Mouse (Mus musculus) forebrain, embryonic 16.5 days (tissue): Measurements from ENCODE around the gene Fads3. TPM values are rescaled to one million over a fixed set of nuclear protein-coding genes. Genes with fewer than 3 reads are reported as not detected.
A peak's percentile ranks its signal among the peaks of the same experiment; 100 is the strongest.

Experiments used
- ATAC-seq: fragments of 200-750 bp; cut with Nextera tagmentation; 2 replicates; pipeline ENCODE4 v1.8.0; 2017; ENCODE audit warnings: mild to moderate bottlenecking, moderate library complexity
- H3K27ac ChIP-seq: fragments of 300-500 bp; sonication (generic); 2 replicates; pipeline ENCODE4 v1.5.1; 2014; ENCODE audit warnings: low read length, control low read depth
- H3K27me3 ChIP-seq: fragments of 300-500 bp; sonication (generic); replicated peaks from 2 replicates; pipeline ENCODE4 v1.6.1; 2014; ENCODE audit warnings: low read length; ENCODE audit not compliant: control insufficient read depth, insufficient read depth
- H3K36me3 ChIP-seq: fragments of 300-500 bp; sonication (generic); 2 replicates; pipeline ENCODE4 v1.6.1; 2014; ENCODE audit not compliant: control insufficient read depth, insufficient read depth
- H3K4me1 ChIP-seq: fragments of 300-500 bp; sonication (generic); replicated peaks from 2 replicates; pipeline ENCODE4 v1.6.1; 2014; ENCODE audit warnings: low read length; ENCODE audit not compliant: control insufficient read depth, insufficient read depth
- H3K4me2 ChIP-seq: fragments of 300-500 bp; sonication (generic); 2 replicates; pipeline ENCODE4 v1.6.1; 2014; ENCODE audit warnings: mild to moderate bottlenecking, low read length, control low read depth
- H3K4me3 ChIP-seq: fragments of 300-500 bp; sonication (generic); replicated peaks from 2 replicates; pipeline ENCODE4 v1.5.1; 2014; ENCODE audit warnings: mild to moderate bottlenecking, low read length, control low read depth
- H3K9ac ChIP-seq: fragments of 300-500 bp; sonication (generic); replicated peaks from 2 replicates; pipeline ENCODE4 v1.6.1; 2014; ENCODE audit warnings: low read depth, low read length, control low read depth
- H3K9me3 ChIP-seq: fragments of 300-500 bp; sonication (generic); 2 replicates; pipeline ENCODE4 v1.6.1; 2016; ENCODE audit warnings: low read length; ENCODE audit not compliant: control insufficient read depth
- WGBS: fragments of 180-500 bp; shearing (Covaris S2); extraction: QIAGEN DNeasy Blood & Tissue Kit; methylation state at CpG from one replicate; pipeline ENCODE4 v1.1.7; 2014; 5-methylcytosine and 5-hydroxymethylcytosine counted together
- polyA plus RNA-seq: library from polyadenylated mRNA; unstranded; fragments of >200 nt; fragmentation: Nextera tagmentation; extraction: Ambion mirVana; gene quantifications from 2 replicates; pipeline ENCODE4 v1.2.1, GENCODE M21; 2015

Gene Fads3
- polyA plus RNA-seq, 1 experiment from 2014 or later, result 20.9 TPM

DNA sequence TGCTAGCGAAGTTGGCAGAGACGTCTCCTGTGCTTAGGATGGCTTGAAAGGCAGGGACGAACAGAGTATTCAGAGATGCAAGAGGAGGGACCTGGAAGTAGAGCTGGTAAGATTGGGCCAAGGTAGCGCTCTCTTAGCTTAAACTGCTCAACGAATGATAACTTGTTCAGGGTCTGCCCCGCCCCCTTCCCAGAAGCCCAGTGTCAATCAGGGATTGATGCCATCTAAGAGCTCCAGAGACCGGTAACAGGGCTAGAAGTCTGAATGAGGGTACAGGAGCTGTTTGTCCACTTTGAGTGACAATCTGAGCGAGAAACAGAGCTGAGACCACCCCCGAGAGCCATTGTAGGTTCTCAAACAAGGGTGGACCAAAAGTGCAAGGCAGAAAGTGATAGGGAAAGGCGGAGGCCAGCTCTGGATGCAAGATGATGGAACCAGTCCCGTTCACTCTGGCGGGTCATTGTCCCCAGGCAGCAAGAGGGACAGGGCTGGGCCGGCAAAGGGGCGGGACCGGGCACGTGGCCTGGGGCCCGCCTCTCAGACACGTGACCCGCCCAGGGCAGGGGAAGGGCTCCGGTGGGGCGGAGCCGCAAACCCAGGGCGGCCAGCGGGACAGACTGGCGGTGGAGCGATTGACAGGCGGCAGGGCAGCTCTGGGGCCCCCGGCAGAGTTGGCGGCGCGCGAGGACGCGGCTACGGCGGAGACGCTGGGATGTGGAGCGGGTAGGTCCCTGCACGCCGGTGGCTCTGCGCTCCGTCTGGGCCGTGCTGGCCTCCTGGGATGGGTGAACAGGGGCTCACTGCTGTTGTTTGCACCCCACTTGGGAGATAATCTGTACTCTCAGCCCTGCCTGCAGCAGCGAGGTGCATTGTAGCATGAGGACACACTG lies 23.5 kb upstream of the Fads3 start:
- WGBS, result 4% methylated on average over 43 of the region's 44 CpGs
- Histone ChIP-seq H3K4me1 (peaks cover 14% of the 10 kb centered on the region), H3K9me3 (no peaks in the 10 kb centered on the region), H3K27me3 (no peaks in the 10 kb centered on the region), H3K9ac (peak overlapping the region; percentile 75), H3K36me3 (no peaks in the 10 kb centered on the region), H3K4me3 (peak overlapping the region; percentile 62), H3K27ac (0 out of 2 replicates have a peak overlapping the region, but pooled peaks have one; percentile 16), H3K4me2 (peak overlapping the region; percentile 93)
- ATAC-seq, result peak; percentile 95

DNA sequence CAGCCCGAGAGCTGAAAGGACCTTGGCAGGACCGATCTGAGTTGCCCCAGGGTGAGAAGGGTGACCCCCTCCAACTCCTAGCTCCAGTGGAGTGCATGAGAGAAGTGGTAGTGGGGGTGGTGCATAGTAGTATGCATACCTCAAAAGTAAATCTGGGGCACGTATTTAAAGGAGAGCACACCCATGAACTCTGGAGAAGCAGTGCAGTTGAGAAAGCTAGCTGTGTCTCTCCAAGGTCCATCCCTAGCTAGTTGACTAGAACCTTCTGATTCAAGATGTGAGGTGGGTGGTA lies 22.9 kb upstream of the Fads3 start:
- H3K36me3 ChIP-seq, result no peaks in the 10 kb centered on the region
- no peaks in the 10 kb centered on the region for H3K27me3 ChIP-seq
- H3K4me1 ChIP-seq, result peaks cover 14% of the 10 kb centered on the region
- ATAC-seq, result peak; percentile 49; the same call in 1 of the 2 replicates
- peak overlapping the region; percentile 75 for H3K9ac ChIP-seq
- 7% methylated on average over 3 of the region's 3 CpGs for WGBS
- peak overlapping the region; percentile 62 for H3K4me3 ChIP-seq
- no peaks in the 10 kb centered on the region for H3K9me3 ChIP-seq
- H3K4me2 ChIP-seq, result peak overlapping the region; percentile 93
- H3K27ac ChIP-seq, result no peak overlapping the region

DNA sequence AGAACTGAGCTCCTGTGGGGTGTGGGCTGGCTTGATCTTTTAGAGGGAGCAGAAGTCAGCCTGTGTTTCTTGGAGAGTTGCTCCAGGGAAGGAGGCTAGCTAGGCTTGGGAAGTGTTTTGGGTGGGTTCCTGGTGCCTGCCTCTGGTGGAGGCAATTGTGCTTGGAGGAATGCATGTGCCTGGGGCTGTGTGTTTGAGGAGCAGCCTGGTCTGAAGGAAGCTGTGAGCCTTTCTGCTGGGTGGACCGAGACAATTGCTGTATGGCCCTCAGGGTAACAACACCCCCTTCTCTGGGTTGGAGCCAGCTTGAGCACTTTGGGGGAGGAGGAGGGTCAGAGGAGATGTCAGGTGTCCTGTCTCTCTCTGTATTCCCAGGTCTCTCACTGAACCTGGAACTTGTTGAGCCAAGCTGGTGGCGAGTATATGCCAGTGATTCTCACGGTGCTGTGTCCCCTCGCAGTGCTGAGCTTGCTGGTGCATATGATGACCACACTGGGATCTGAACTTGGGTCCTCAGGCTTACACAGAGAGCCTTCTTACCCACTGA lies 22.1 kb upstream of the Fads3 start:
- H3K4me3 ChIP-seq, result peak overlapping the region; percentile 62
- peaks cover 14% of the 10 kb centered on the region for H3K4me1 ChIP-seq
- WGBS, result 75% methylated on average over 4 of the region's 4 CpGs
- H3K4me2 ChIP-seq, result peak overlapping the region; percentile 93
- no peak overlapping the region for H3K9ac ChIP-seq
- no peaks in the 10 kb centered on the region for H3K27me3 ChIP-seq
- no peak for ATAC-seq
- H3K27ac ChIP-seq, result no peak overlapping the region
- no peaks in the 10 kb centered on the region for H3K9me3 ChIP-seq
- H3K36me3 ChIP-seq, result no peaks in the 10 kb centered on the region

DNA sequence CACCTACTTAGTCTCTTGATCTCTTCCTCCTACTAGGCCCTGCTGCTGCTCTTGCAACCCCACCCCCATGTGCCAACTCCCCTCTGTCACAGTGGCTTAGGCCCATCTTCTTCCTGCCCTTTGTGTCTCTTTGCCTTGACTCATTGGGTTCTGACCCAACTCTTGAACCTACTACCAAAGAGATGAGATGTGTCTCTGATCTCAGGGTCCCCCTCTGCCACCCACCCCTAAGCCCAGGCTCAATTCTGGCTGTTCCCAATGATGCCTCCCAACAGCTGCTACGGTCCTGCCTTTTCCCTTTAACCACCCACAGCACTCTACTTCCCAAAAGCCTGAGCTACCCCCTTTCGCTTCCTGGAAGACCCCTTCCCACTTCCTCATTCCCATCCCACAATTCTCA lies 19.4 kb upstream of the Fads3 start:
- H3K9ac ChIP-seq, result no peak overlapping the region
- no peak overlapping the region for H3K4me3 ChIP-seq
- no peaks in the 10 kb centered on the region for H3K9me3 ChIP-seq
- no peaks in the 10 kb centered on the region for H3K27me3 ChIP-seq
- no peak for ATAC-seq
- peaks cover 24% of the 10 kb centered on the region for H3K4me1 ChIP-seq
- 96% methylated on average over 2 of the region's 2 CpGs for WGBS
- no peaks in the 10 kb centered on the region for H3K36me3 ChIP-seq
- no peak overlapping the region for H3K27ac ChIP-seq
- H3K4me2 ChIP-seq, result no peak overlapping the region

DNA sequence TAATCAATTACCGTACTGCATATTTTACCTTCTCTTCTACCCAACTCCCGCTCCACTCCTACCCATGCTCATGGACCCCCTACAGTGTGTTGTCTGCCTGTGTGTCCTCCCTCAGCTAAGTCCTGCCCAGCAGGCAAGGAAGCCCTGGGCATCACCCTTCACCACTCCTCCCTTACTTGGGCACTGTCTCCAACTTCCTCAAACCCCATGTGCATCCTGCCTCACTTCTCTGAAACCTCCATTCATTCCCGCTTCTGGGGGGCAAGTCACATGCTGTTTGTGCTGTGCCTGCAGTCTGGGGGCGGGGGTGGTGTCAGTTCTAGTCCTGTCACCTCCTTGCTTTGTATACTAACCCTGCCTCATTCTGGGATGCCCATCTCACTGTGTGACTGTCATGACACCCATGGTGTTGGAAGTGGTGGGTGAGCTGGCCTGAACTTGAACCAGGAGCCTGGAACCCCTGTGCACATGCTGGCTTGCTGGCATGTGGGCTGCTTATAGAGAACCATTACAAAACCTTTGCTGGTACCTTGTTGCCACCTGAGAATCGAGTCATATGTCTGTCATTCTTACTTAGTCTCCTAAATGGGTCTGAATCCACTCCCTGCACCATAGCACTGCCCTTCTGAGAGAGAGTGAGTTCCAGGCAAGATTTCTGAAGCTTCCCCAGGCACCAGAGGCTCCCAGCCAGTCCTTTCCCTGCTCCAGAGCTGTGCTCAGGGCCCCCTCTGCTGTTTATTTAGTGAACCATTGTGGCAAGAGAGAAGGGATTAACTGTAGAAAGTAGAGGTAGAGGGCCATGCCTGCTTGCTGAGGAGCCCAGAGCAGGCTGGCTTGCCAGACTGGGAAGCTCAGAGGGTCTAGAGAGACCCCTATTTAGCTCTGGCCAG lies 18.7 kb upstream of the Fads3 start:
- H3K9ac ChIP-seq, result no peak overlapping the region
- no peaks in the 10 kb centered on the region for H3K9me3 ChIP-seq
- ATAC-seq, result no peak; the same call in 1 of the 2 replicates
- no peak overlapping the region for H3K27ac ChIP-seq
- H3K27me3 ChIP-seq, result no peaks in the 10 kb centered on the region
- 73% methylated on average over 5 of the region's 5 CpGs for WGBS
- no peak overlapping the region for H3K4me3 ChIP-seq
- H3K4me1 ChIP-seq, result peaks cover 24% of the 10 kb centered on the region
- H3K36me3 ChIP-seq, result no peaks in the 10 kb centered on the region
- no peak overlapping the region for H3K4me2 ChIP-seq

DNA sequence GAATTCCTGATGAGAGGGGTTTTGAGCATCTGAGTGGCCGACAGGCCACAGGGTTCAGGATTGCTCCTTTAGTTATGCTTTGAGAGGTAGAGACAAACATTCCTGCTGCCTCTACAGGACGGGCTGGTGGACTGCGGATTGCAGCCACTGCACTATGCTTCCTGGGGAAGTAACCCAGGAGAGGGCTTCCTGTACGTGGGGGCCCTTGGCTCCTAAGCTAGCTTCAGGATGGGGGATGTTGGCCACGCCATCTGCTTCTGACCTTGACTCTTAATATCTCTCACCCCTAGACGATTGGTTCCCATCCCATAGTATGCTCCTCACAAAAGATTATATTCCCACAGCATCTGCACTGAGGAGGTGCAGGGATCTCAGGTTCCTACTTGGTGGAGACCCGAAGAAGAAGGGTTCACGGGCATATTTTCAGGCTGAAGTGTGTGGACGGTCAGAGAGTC lies 18.0 kb upstream of the Fads3 start:
- H3K9me3 ChIP-seq, result no peaks in the 10 kb centered on the region
- H3K27me3 ChIP-seq, result no peaks in the 10 kb centered on the region
- ATAC-seq, result no peak
- H3K4me2 ChIP-seq, result no peak overlapping the region
- H3K36me3 ChIP-seq, result no peaks in the 10 kb centered on the region
- H3K4me3 ChIP-seq, result no peak overlapping the region
- WGBS, result 62% methylated on average over 9 of the region's 9 CpGs
- no peak overlapping the region for H3K27ac ChIP-seq
- H3K4me1 ChIP-seq, result peaks cover 21% of the 10 kb centered on the region
- H3K9ac ChIP-seq, result no peak overlapping the region

DNA sequence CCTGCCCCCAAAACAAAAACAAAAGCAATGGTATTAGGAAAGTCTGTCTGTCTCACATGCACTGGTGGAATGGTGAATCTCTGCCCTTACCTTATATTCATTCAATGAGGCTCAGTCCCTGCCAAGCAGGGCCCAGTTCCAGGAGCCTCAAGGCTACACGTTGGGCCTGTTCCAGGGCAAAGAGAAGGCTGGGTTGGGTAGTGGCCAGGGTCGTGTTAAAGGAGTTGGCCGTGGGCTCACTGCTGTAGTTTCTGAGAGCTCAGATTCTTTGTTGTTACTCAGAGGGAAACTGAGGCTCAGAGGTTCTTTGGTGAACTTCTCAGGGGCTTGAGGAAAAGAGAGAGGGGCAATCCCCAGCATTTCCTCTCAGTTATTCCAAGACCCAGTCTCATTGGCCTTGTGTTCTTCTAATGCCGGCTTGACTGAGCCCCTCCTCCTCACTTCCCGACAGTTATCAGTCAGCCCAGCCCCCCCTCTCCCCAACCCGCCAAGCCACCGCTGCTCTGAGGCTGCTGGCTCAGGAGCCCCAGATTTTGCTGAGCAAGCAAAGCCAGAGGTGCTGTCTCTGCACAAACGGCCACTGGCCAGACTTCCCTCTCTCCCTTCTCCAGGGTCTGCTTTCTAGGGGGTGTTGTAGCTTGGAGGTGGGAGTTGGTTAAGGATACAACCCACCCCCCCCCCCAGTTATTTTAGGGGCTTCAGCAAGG lies 16.0 kb upstream of the Fads3 start:
- no peaks in the 10 kb centered on the region for H3K9me3 ChIP-seq
- no peak overlapping the region for H3K4me3 ChIP-seq
- peaks cover 10% of the 10 kb centered on the region for H3K4me1 ChIP-seq
- no peak overlapping the region for H3K9ac ChIP-seq
- H3K27me3 ChIP-seq, result no peaks in the 10 kb centered on the region
- H3K4me2 ChIP-seq, result no peak overlapping the region
- peak; percentile 63 for ATAC-seq
- no peak overlapping the region for H3K27ac ChIP-seq
- no peaks in the 10 kb centered on the region for H3K36me3 ChIP-seq
- WGBS, result 14% methylated on average over 8 of the region's 8 CpGs

DNA sequence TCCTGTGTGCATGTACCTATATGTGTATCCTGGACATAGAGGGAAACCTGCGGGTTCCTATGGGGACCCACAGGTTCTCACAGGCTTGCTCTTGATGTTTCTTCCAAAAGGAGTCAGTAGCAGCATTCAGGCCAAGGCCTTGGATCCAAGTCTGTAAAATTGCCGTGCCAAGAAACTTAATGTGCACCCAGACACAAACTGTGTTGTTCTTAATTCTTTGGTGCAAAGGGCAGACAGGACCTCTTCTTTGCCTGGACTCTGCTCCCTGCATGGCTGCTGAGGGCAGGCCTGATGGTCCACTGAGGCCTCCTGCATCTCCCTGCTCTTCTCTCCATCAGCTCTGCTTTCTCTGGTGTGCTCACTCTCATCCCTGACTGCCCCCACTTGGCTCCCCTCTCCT lies 11.6 kb upstream of the Fads3 start:
- WGBS, result 84% methylated on average over 2 of the region's 2 CpGs
- no peaks in the 10 kb centered on the region for H3K36me3 ChIP-seq
- no peak overlapping the region for H3K9ac ChIP-seq
- H3K4me3 ChIP-seq, result no peak overlapping the region
- no peaks in the 10 kb centered on the region for H3K27me3 ChIP-seq
- ATAC-seq, result no peak
- H3K4me2 ChIP-seq, result no peak overlapping the region
- H3K27ac ChIP-seq, result no peak overlapping the region
- no peaks in the 10 kb centered on the region for H3K9me3 ChIP-seq
- peaks cover 10% of the 10 kb centered on the region for H3K4me1 ChIP-seq
